Mouse (Mus musculus): ENCODE data around the gene Ndufa4l2. TPM values are rescaled to one million over a fixed set of nuclear protein-coding genes. Genes with fewer than 3 reads are reported as not detected.
A peak's percentile ranks its signal among the peaks of the same experiment; 100 is the strongest.

Ndufa4l2 gene
- polyA plus RNA-seq, 1 experiment, result 0.23 TPM

DNA sequence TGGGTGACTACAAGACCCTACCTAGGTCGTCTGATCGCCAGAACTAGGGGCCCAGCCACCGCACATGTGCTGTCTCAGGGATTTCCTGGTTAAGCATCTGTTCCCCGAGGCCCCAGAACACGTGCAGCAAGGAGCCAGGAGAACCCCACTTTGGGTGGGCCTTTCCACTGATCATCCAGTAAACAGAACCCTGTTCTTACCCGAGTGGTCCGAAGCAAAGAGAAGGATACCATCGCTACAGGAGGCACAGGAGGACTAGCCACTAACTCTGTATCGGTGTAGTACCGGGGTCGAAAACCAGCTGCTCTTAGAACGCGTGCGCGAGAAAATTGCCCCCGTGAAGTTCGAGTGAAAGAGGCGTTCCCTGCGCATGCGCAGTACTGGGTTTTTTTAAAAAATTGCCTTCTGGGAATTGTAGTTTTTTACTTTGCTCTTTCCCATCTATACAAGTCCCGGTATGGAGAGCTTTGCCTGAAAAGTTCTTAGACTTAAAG, 7.4 kb downstream of the Ndufa4l2 start, which contains the start of gene Shmt2:
Gene Shmt2 (minus strand): TSS at position 357 of the 494 bp plus-strand sequence.
- TF ChIP-seq FLI1 (IDR thresholded peaks at IDR 0.05; ENCODE audit: low read length) (no peak), GATA1 (IDR thresholded peaks at IDR 0.05; ENCODE audit: borderline replicate concordance, low read length) (no peak)
- Histone ChIP-seq H3K4me3 (replicated peaks) (peak within 1 kb of the TSS; percentile 94), H3K9me3 (no peaks in the 10 kb centered on the region), H3K27me3 (replicated peaks) (peaks cover 33% of the 10 kb centered on the region), H3K4me1 (peaks cover 64% of the 10 kb centered on the region), H3K36me3 (replicated peaks; ENCODE audit: low read length) (peaks cover 38% of the 10 kb centered on the region)

DNA sequence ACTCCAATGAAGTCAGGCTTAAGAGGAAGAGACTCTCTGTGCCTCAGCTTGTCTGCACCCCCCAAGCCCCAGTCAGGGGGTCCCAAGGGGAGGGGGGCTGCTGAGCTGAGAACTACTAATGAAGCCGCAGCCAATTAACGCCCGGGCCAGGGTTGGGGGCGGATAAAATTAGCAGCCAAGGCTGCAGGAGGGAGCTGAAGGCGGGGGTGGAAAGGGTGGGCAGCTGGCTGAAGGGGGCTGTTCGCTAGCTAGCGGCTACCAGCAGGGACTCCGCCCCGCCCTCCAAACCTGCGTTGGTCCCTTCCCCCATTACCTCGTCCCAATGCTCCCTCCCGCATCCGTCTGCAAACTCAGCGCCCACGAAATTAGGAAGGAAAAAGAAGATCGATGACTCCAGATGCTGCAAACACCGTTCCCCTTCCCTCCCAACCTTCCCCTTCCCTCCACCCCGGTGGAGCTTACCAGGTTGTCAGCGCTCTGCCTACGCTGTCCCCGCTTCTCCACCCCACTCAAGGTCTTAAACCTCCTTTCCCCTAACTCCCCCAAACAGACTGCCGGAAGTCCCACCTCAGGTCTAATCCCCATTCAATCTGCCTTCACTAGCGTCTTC, 10.0 kb downstream of the Ndufa4l2 start:
- TF ChIP-seq GATA1 (IDR thresholded peaks at IDR 0.05; ENCODE audit: borderline replicate concordance, low read length) (no peak), FLI1 (IDR thresholded peaks at IDR 0.05; ENCODE audit: low read length) (no peak)
- no peak overlapping the region for H3K4me3 ChIP-seq (replicated peaks)
- peaks cover 59% of the 10 kb centered on the region for H3K27me3 ChIP-seq (replicated peaks)

DNA sequence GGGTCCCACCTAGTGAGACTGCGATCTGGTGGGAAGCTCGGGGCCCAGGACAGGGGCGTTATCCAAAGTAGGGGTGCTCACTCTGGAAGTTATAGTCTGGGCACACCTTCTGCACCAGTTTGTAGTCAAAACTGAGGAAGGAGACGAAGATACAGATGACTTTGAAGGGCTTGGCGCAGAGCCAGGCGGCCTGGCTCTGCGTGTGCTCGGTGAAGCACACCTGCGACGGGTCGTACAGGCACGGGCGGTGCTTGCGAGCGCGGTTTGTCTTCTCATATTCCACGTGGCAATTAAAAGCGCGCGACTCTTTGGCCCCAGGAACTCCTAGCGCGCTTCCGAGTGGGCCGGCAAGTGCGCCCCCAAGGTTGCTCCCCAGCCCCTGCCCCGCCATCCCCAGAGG, 11.3 kb downstream of the Ndufa4l2 start:
- Histone ChIP-seq H3K9me3 (no peaks in the 10 kb centered on the region), H3K27me3 (replicated peaks) (peaks cover 72% of the 10 kb centered on the region), H3K36me3 (replicated peaks; ENCODE audit: low read length) (no peaks in the 10 kb centered on the region), H3K4me1 (peaks cover 58% of the 10 kb centered on the region), H3K4me3 (replicated peaks) (peak overlapping the region; percentile 91)
- TF ChIP-seq FLI1 (IDR thresholded peaks at IDR 0.05; ENCODE audit: low read length), result no peak
- TF ChIP-seq GATA1 (IDR thresholded peaks at IDR 0.05; ENCODE audit: borderline replicate concordance, low read length), result no peak

More for the DNA sequence above, 10.0 kb downstream of the Ndufa4l2 start:
- peaks cover 12% of the 10 kb centered on the region for H3K36me3 ChIP-seq (replicated peaks; ENCODE audit: low read length)
- peaks cover 67% of the 10 kb centered on the region for H3K4me1 ChIP-seq
- H3K9me3 ChIP-seq, result no peaks in the 10 kb centered on the region

GRCm38 (mm10) chr10:127526681-127527080, 11.9 kb downstream of the Ndufa4l2 start:
- peaks cover 79% of the 10 kb centered on the region for H3K27me3 ChIP-seq (replicated peaks)
- H3K9me3 ChIP-seq, result no peaks in the 10 kb centered on the region
- no peak for TF ChIP-seq FLI1 (IDR thresholded peaks at IDR 0.05; ENCODE audit: low read length)
- no peak for TF ChIP-seq GATA1 (IDR thresholded peaks at IDR 0.05; ENCODE audit: borderline replicate concordance, low read length)
- peaks cover 52% of the 10 kb centered on the region for H3K4me1 ChIP-seq
- no peaks in the 10 kb centered on the region for H3K36me3 ChIP-seq (replicated peaks; ENCODE audit: low read length)
- H3K4me3 ChIP-seq (replicated peaks), result peak overlapping the region; percentile 91

DNA sequence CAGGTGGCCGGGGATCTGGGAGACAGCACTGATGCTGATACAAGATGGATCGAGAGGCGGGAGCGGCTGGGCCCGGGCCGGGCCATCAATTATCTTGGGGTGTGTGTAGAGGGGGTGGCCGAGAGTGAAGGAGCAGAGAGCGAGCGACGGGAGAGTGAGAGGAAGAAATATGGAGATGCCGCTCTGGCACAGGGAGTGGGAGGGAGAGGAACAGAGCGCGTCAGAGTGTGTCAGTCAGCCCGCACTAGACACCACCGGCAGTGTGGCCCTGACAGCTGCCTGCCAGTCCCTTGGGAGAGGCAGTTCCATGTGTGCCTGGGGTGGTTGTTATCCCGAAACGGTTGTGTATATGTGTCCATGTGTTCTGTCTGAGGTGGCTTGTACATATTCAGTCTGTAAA, 12.7 kb downstream of the Ndufa4l2 start:
- peaks cover 87% of the 10 kb centered on the region for H3K27me3 ChIP-seq (replicated peaks)
- TF ChIP-seq GATA1 (IDR thresholded peaks at IDR 0.05; ENCODE audit: borderline replicate concordance, low read length) (no peak), FLI1 (IDR thresholded peaks at IDR 0.05; ENCODE audit: low read length) (no peak)
- peaks cover 54% of the 10 kb centered on the region for H3K4me1 ChIP-seq
- H3K9me3 ChIP-seq, result no peaks in the 10 kb centered on the region
- peak overlapping the region; percentile 50 for H3K4me3 ChIP-seq (replicated peaks)
- H3K36me3 ChIP-seq (replicated peaks; ENCODE audit: low read length), result no peaks in the 10 kb centered on the region

DNA sequence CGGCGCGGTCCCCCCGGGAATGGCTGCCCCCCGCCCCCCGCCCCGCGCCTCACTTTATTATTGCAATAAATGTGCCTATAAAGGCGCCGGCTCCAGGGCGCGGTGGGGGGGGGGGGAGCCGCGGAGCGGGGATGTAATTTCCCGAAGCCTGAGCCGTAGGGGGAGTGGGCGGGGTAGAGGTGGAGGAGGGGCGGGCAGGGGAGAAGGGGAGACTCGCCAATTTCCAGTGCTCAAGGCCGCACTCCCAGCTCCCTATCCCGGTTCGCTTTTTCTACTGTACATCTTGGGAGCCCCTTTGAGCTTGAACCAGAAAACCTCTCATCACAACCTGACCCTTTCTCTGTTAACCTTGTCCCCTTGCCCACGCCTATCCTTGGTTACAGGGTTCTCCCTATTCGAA, 16.2 kb downstream of the Ndufa4l2 start:
- TF ChIP-seq GATA1 (IDR thresholded peaks at IDR 0.05; ENCODE audit: borderline replicate concordance, low read length) (no peak), FLI1 (IDR thresholded peaks at IDR 0.05; ENCODE audit: low read length) (no peak)
- H3K9me3 ChIP-seq, result peaks cover 4% of the 10 kb centered on the region; the same call in 1 of the 2 replicates
- H3K27me3 ChIP-seq (replicated peaks), result peaks cover 100% of the 10 kb centered on the region
- H3K4me1 ChIP-seq, result peaks cover 62% of the 10 kb centered on the region
- H3K4me3 ChIP-seq (replicated peaks), result no peak overlapping the region
- no peaks in the 10 kb centered on the region for H3K36me3 ChIP-seq (replicated peaks; ENCODE audit: low read length)

- Histone ChIP-seq H3K4me3 (replicated peaks) (no peak overlapping the region), H3K9me3 (peaks cover 4% of the 10 kb centered on the region; the same call in 1 of the 2 replicates), H3K4me1 (peaks cover 56% of the 10 kb centered on the region), H3K27me3 (replicated peaks) (peaks cover 100% of the 10 kb centered on the region), H3K36me3 (replicated peaks; ENCODE audit: low read length) (no peaks in the 10 kb centered on the region)
- TF ChIP-seq FLI1 (IDR thresholded peaks at IDR 0.05; ENCODE audit: low read length), result no peak
- no peak for TF ChIP-seq GATA1 (IDR thresholded peaks at IDR 0.05; ENCODE audit: borderline replicate concordance, low read length)
These were observed 16.8 kb downstream of the Ndufa4l2 start for GRCm38 (mm10) chr10:127531548-127531947.

- Histone ChIP-seq H3K27me3 (replicated peaks) (peaks cover 94% of the 10 kb centered on the region), H3K4me3 (replicated peaks) (peak within 1 kb of the TSS; percentile 83), H3K4me1 (peaks cover 51% of the 10 kb centered on the region), H3K36me3 (replicated peaks; ENCODE audit: low read length) (no peaks in the 10 kb centered on the region), H3K9me3 (peaks cover 4% of the 10 kb centered on the region; the same call in 1 of the 2 replicates)
- TF ChIP-seq FLI1 (IDR thresholded peaks at IDR 0.05; ENCODE audit: low read length) (no peak), GATA1 (IDR thresholded peaks at IDR 0.05; ENCODE audit: borderline replicate concordance, low read length) (no peak)
These were observed 19.5 kb downstream of the Ndufa4l2 start, which contains the start of gene Nxph4 for GRCm38 (mm10) chr10:127534036-127534928. Gene Nxph4 (minus strand): TSS chr10:127534559.

GRCm38 (mm10) chr10:127534929-127535384, 20.2 kb downstream of the Ndufa4l2 start:
- no peaks in the 10 kb centered on the region for H3K36me3 ChIP-seq (replicated peaks; ENCODE audit: low read length)
- peaks cover 55% of the 10 kb centered on the region for H3K4me1 ChIP-seq
- H3K27me3 ChIP-seq (replicated peaks), result peaks cover 94% of the 10 kb centered on the region
- TF ChIP-seq FLI1 (IDR thresholded peaks at IDR 0.05; ENCODE audit: low read length) (no peak), GATA1 (IDR thresholded peaks at IDR 0.05; ENCODE audit: borderline replicate concordance, low read length) (no peak)
- H3K9me3 ChIP-seq, result peaks cover 4% of the 10 kb centered on the region; the same call in 1 of the 2 replicates
- peak overlapping the region; percentile 74 for H3K4me3 ChIP-seq (replicated peaks)

Measured in megakaryocyte, embryonic 14.5 days (primary cell).